Mouse (Mus musculus): ENCODE data around the gene Arhgap32. TPM values are rescaled to one million over a fixed set of nuclear protein-coding genes. Genes with fewer than 3 reads are reported as not detected.
A peak's percentile ranks its signal among the peaks of the same experiment; 100 is the strongest.

The Arhgap32 gene
- polyA plus RNA-seq, 1 experiment: 233 TPM

DNA sequence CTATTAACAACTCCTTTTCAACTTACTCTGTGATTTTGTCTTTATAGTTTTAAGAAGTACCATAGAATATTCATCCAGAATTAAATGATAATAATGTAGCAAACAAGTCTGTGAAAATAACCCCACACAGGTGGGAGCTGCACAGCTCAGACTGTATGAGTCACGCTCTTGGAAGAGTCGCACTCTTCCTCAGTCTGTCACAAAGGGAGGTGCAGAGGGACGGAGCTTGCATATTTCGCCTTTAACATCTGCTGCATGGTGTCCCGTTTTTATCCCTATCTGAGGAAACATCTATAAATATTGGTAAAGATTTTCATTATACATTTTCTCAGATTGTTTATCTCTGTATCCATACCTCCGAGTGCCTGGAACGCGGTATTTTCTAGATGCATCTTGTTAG is 91.2 kb downstream of the Arhgap32 start:
- no peak for TF ChIP-seq CTCF (IDR thresholded peaks at IDR 0.05; ENCODE audit: insufficient read depth, low read depth, low read length)
- TF ChIP-seq POLR2A (IDR thresholded peaks at IDR 0.05; ENCODE audit: insufficient read depth, low read depth, low read length): no peak
- 64% methylated on average over 8 of the region's 8 CpGs for WGBS
- Histone ChIP-seq H3K4me1 (ENCODE audit: control insufficient read depth, insufficient read depth, low read length) (0 out of 2 replicates have a peak, but pooled peaks cover 4% of the 10 kb centered on the region), H3K27ac (ENCODE audit: insufficient read depth, low read depth, low read length) (no peak overlapping the region), H3K4me3 (ENCODE audit: insufficient read depth, low read depth, low read length) (no peak overlapping the region)

DNA sequence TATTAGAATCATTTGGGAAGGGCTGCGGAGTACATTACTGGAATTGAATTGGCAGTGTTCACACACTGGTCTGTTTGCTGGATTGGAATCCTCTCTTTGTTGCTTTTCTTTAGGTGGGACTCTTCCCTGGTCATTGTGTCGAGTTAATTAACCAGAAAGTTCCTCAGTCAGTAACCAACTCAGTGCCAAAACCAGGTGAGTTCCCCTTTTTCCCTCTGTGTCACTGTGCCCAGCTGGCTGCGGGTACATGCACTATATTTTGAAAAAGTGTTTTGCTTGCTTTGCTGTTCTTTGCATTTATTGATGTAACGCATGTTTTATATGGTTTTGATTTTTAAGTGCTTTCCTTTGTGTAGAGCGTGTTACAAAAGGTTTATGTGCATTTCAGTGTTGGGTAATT is 92.1 kb downstream of the Arhgap32 start:
- H3K4me1 ChIP-seq (ENCODE audit: control insufficient read depth, insufficient read depth, low read length): 0 out of 2 replicates have a peak, but pooled peaks cover 4% of the 10 kb centered on the region
- no peak for TF ChIP-seq CTCF (IDR thresholded peaks at IDR 0.05; ENCODE audit: insufficient read depth, low read depth, low read length)
- TF ChIP-seq POLR2A (IDR thresholded peaks at IDR 0.05; ENCODE audit: insufficient read depth, low read depth, low read length): no peak
- no peak overlapping the region for H3K27ac ChIP-seq (ENCODE audit: insufficient read depth, low read depth, low read length)
- no peak overlapping the region for H3K4me3 ChIP-seq (ENCODE audit: insufficient read depth, low read depth, low read length)
- 89% methylated on average over 5 of the region's 5 CpGs for WGBS

DNA sequence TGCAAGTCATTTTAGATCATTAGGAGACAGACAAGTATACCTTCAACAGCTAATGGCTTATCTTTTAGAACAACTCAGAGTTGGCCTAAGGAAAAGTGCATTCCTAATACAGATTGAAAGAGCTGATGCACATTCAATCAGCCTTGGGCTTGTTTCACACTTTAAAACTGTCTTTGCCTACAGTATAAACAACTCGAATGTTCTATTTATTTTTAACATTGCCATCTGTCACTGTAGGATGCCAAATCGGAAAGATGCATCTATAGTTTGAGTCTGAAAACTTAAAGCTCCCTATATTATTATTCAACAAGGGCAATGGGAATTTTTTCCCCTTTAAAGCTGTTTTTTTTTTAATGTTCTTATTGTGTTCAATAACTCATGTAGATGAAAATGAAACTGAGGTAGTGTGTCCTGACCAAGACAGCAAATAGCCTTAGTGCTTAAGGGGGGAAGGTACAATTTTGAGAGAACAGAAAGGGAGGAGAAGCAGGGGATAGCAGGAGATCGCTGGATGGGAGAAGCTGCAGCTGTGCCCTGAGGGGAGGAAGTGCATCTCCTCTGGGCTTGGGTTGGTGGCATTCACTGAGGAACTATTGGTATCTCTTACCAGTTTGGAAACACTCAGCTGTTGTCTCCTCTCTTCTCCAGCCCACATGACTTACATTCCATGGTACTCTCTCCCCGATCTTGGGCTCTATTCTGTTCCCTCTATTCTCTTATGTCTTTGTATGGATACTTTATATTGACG is 101.1 kb downstream of the Arhgap32 start:
- Histone ChIP-seq H3K27ac (ENCODE audit: insufficient read depth, low read depth, low read length) (no peak overlapping the region), H3K4me1 (ENCODE audit: control insufficient read depth, insufficient read depth, low read length) (peaks cover 2% of the 10 kb centered on the region; the same call in 1 of the 2 replicates), H3K4me3 (ENCODE audit: insufficient read depth, low read depth, low read length) (no peak overlapping the region)
- 68% methylated on average over 5 of the region's 5 CpGs for WGBS
- no peak for TF ChIP-seq CTCF (IDR thresholded peaks at IDR 0.05; ENCODE audit: insufficient read depth, low read depth, low read length)
- TF ChIP-seq POLR2A (IDR thresholded peaks at IDR 0.05; ENCODE audit: insufficient read depth, low read depth, low read length): no peak

DNA sequence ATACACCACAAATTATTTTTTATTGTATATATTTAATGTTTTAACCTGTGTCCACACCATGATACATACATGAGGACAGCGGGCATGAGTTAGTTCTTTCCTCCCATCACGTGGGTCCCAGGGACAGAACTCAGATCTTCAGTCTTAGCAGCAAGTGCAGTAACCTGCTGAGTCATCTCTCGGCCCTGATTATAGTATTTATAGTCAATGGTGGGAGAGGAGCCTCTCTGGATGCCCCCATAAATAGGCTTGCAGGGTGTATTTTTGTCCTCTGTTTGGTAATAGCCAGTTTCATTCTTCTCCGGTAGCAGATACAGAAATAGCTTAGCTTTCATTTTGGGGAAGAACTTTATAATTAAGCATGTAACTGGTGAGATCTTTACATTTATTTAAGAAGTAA is 103.5 kb downstream of the Arhgap32 start:
- no peak overlapping the region for H3K27ac ChIP-seq (ENCODE audit: insufficient read depth, low read depth, low read length)

DNA sequence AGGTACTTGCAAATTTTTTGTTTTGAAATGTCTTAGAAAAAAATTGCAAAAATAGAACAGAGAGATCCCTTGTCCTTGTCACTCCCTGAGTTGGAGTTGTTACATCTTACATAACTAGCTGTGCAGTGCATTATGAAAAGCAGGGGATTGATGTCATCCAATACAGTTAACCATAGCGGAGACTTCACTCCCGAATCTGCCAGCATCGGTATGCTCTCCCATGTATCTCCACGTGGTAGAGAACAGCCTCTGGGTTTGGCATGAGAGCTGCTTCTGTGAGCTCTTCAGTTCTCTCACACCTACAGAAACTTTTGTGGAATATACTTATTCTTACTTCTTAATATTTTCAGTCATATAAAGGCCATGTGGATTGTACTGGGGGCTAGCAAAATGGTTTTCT is 106.2 kb downstream of the Arhgap32 start:
- H3K27ac ChIP-seq (ENCODE audit: insufficient read depth, low read depth, low read length): no peak overlapping the region
- H3K4me1 ChIP-seq (ENCODE audit: control insufficient read depth, insufficient read depth, low read length): peaks cover 8% of the 10 kb centered on the region
- no peak overlapping the region for H3K4me3 ChIP-seq (ENCODE audit: insufficient read depth, low read depth, low read length)
- TF ChIP-seq POLR2A (IDR thresholded peaks at IDR 0.05; ENCODE audit: insufficient read depth, low read depth, low read length) (no peak), CTCF (IDR thresholded peaks at IDR 0.05; ENCODE audit: insufficient read depth, low read depth, low read length) (no peak)
- 73% methylated on average over 4 of the region's 4 CpGs for WGBS

More for the DNA sequence above, 103.5 kb downstream of the Arhgap32 start:
- H3K4me3 ChIP-seq (ENCODE audit: insufficient read depth, low read depth, low read length): no peak overlapping the region
- peaks cover 7% of the 10 kb centered on the region for H3K4me1 ChIP-seq (ENCODE audit: control insufficient read depth, insufficient read depth, low read length)
- no peak for TF ChIP-seq CTCF (IDR thresholded peaks at IDR 0.05; ENCODE audit: insufficient read depth, low read depth, low read length)
- TF ChIP-seq POLR2A (IDR thresholded peaks at IDR 0.05; ENCODE audit: insufficient read depth, low read depth, low read length): no peak
- WGBS: 33% methylated on average over 4 of the region's 4 CpGs

DNA sequence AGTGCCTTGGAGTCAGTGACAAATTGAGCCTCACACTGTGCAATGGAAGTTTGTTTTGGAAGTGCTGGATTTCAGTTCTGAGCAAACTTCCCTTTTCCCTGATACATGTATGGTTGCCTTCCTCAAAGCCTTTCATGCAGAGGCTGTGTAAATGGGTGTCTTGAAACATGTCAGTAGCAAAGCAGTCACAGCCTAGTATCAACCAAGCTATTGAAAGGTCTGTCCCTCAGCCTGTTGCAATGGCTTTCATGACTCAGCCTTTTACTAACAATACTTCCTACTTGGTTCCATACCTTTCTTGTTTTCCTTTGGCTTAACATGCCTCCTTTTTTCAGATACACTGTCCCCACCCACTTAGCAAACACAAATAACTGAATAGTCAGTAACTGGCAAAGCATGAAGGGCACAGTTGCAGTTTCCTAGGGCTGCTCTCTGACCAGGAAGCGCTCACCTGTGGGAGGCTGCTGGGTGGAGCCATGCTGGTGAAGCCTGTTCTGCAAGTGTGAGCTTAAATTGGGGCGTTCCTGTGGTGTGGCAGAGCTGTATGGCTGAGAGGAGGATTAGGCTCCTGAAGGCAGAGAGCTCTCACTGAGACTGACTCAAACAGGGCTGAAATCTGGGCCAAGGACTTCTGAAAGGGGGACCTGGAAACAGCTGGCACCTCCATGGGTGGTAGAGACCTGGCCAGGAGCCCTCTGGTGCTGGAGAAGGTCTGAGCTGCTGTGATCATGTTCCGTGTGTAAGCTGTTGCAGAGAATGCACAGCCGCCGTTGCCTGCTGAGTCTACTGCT is 108.0 kb downstream of the Arhgap32 start:
- H3K27ac ChIP-seq (ENCODE audit: insufficient read depth, low read depth, low read length): peak overlapping the region; percentile 1
- 49% methylated on average over 5 of the region's 5 CpGs for WGBS
- peaks cover 8% of the 10 kb centered on the region for H3K4me1 ChIP-seq (ENCODE audit: control insufficient read depth, insufficient read depth, low read length)
- H3K4me3 ChIP-seq (ENCODE audit: insufficient read depth, low read depth, low read length): peak overlapping the region; percentile 11
- TF ChIP-seq CTCF (IDR thresholded peaks at IDR 0.05; ENCODE audit: insufficient read depth, low read depth, low read length) (no peak), POLR2A (IDR thresholded peaks at IDR 0.05; ENCODE audit: insufficient read depth, low read depth, low read length) (no peak)

DNA sequence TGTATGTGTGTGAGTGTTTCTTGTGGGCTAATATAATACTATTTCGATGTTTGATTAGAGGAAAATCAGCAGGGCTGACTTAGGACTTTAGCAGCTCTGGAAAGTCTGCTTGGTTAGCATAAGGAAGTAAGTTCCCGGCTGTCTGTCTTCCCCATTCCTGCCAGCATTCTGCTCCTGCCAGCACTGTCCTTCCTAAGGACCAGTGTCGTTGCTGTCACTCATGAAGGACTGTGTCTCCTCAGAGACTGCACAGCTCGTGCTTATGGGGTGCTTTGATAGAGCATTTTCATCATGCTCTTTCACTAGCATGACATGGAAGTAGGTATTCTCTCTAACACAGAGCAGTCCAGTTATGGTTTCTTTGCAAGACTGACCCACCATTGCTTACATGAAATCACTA is 109.0 kb downstream of the Arhgap32 start:
- H3K4me3 ChIP-seq (ENCODE audit: insufficient read depth, low read depth, low read length): peak overlapping the region; percentile 27; the same call in 1 of the 2 replicates
- H3K4me1 ChIP-seq (ENCODE audit: control insufficient read depth, insufficient read depth, low read length): peaks cover 8% of the 10 kb centered on the region
- TF ChIP-seq POLR2A (IDR thresholded peaks at IDR 0.05; ENCODE audit: insufficient read depth, low read depth, low read length) (no peak), CTCF (IDR thresholded peaks at IDR 0.05; ENCODE audit: insufficient read depth, low read depth, low read length) (no peak)
- H3K27ac ChIP-seq (ENCODE audit: insufficient read depth, low read depth, low read length): peak overlapping the region; percentile 25; the same call in 1 of the 2 replicates
- 59% methylated on average over 4 of the region's 4 CpGs for WGBS

DNA sequence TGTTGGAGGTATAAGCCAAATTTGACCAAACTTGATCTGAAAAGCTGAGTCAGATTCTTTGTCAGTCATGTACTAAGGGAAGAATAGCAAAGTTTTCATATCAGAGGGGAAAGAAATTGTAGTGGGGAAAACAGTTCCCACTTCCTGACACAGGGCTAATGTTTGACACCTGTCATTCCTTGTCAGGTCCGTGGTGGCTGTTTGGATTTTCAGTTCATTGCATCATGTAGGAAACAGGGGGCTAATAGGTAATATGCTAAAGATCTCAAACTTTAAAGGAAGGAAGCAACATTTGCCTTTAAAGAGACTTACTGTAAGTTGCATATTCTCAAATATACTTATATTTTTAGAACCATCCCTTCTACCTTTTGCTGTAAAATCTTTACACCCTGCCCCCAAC is 109.6 kb downstream of the Arhgap32 start:
- 61% methylated on average over 1 of the region's 1 CpGs for WGBS
- no peak overlapping the region for H3K4me3 ChIP-seq (ENCODE audit: insufficient read depth, low read depth, low read length)
- TF ChIP-seq CTCF (IDR thresholded peaks at IDR 0.05; ENCODE audit: insufficient read depth, low read depth, low read length): no peak
- no peak for TF ChIP-seq POLR2A (IDR thresholded peaks at IDR 0.05; ENCODE audit: insufficient read depth, low read depth, low read length)
- H3K27ac ChIP-seq (ENCODE audit: insufficient read depth, low read depth, low read length): no peak overlapping the region
- H3K4me1 ChIP-seq (ENCODE audit: control insufficient read depth, insufficient read depth, low read length): peaks cover 8% of the 10 kb centered on the region

DNA sequence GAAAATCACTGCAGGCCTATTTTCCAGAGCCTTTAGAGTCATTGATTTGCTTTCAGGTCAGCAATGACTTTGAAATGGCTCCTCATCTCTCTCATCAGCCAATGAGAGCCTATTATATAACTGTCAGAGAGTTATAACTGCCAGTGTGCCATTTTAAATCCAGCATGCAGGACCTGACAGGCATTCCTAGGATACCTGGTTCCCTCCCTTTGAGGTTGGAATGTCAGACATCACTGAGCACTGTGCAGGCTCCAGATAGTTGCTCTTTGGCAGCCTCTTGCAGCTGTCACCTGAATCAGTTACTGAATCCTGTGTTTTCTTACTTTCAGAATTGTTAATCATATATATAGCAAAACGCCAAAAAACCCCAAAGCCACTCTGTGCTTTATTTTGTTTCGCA is 111.1 kb downstream of the Arhgap32 start:
- Histone ChIP-seq H3K4me1 (ENCODE audit: control insufficient read depth, insufficient read depth, low read length) (peaks cover 6% of the 10 kb centered on the region), H3K27ac (ENCODE audit: insufficient read depth, low read depth, low read length) (peak overlapping the region; percentile 29), H3K4me3 (ENCODE audit: insufficient read depth, low read depth, low read length) (no peak overlapping the region)
- TF ChIP-seq POLR2A (IDR thresholded peaks at IDR 0.05; ENCODE audit: insufficient read depth, low read depth, low read length): no peak
- no peak for TF ChIP-seq CTCF (IDR thresholded peaks at IDR 0.05; ENCODE audit: insufficient read depth, low read depth, low read length)
- 77% methylated on average over 2 of the region's 2 CpGs for WGBS
